Mouse (Mus musculus) megakaryocyte, embryonic 14.5 days (primary cell): Measurements from ENCODE around the gene Tldc2.

Experiments
- FLI1 ChIP-seq: IDR thresholded peaks from 2 replicates; pipeline ENCODE4 v1.6.1; 2012; ENCODE audit warnings: low read length, inconsistent platforms, mixed read lengths
- GATA1 ChIP-seq: IDR thresholded peaks from 3 replicates; pipeline ENCODE4 v1.6.1; 2012; ENCODE audit warnings: mixed read lengths, low read length, inconsistent platforms, borderline replicate concordance

DNA sequence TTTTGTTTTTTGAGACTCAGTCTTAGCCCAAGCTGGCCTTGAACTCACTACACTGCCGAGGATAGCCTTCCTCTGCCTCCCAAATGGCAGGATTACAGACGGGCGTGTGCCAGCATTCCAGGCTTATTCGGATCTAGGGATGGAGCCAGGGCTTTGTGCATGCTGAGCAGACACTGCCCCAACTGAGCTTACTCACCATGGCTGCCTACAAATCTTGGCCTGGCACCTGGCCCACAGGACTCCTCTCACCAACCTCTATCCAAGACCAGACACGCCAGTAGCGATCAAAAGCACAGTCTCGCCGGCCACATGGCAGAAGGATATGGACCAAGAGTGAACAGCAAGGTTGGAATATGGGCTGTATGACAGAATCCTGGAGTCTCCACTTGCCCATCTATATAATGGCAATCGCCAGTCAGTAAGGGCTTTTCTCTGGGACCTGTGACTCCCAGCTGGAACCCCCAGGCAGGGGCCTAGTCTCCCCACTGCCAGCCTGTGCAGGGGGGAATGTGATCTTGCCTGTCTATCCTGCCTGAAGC lies 12.6 kb upstream of the Tldc2 start:
- TF ChIP-seq FLI1 (no peak), GATA1 (no peak)
